Mouse (Mus musculus) heart, postnatal 36 days (tissue): ENCODE results near the gene Zranb3. TPM values are rescaled to one million over a fixed set of nuclear protein-coding genes. Genes with fewer than 3 reads are reported as not detected.
"Not testable (repeated sequence)": the region's sequence is repeated elsewhere in the genome, so short reads cannot be mapped to it uniquely, and the experiment has no call there.

Experiments used
- DNase-seq, 2 experiments: peaks; one replicate each; pipeline ENCODE4 v3.0.0; 2021 to 2022
- intact Hi-C: fragments of 180-260 bp; cut with DNase I; formaldehyde crosslinking; loops from one replicate; pipeline ENCODE4 v1.15.1; 2025
- total RNA-seq, 2 experiments: library from RNA; stranded (reverse); gene quantifications; 2 replicates each; pipeline ENCODE4 v1.2.3; 2021

Zranb3 gene
- total RNA-seq, 2 experiments from 2014 or later = 4.7 to 5.1 TPM

DNA sequence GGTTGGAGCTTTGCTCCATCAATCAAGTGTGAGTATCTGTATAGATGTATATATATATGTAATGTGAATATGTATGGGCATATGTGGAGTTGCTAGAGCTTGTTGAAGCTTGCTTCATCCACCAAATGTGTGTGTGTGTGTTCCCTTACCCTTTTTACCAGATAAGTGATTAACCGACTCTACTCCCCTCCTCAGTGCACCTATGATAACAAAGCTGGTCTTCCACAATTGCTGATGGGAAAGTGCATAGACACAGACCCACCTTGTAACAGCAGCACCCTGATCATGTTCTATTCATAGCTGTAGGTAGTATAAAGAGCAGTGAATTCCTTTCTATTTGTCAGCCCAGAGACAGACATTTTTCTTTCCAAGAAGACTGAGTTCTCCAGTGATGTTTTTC is 40.7 kb downstream of the Zranb3 start:
- intact Hi-C loops = no loop called here

DNA sequence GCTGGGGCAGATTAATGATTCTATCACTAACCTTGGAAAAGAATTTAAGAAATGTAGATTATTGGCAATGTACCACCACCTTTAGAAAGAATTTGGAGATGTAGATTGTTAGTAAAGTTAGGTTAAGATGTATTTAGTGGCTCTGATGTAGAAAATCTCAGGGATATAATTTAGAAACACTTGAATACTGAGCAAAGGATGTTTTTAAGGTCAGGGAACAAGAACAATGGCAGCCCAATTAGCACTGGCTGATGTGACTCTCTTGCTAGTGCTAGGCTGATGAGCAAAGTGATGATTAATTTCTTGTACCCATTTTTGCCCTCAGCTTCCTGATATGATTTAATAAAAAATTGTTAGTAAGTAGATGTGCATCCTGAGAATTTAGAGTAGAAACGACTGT is 41.4 kb downstream of the Zranb3 start:
- DNase-seq = no peak
- intact Hi-C loops = no loop called here

More for the DNA sequence above, 40.7 kb downstream of the Zranb3 start:
- DNase-seq = no peak

DNA sequence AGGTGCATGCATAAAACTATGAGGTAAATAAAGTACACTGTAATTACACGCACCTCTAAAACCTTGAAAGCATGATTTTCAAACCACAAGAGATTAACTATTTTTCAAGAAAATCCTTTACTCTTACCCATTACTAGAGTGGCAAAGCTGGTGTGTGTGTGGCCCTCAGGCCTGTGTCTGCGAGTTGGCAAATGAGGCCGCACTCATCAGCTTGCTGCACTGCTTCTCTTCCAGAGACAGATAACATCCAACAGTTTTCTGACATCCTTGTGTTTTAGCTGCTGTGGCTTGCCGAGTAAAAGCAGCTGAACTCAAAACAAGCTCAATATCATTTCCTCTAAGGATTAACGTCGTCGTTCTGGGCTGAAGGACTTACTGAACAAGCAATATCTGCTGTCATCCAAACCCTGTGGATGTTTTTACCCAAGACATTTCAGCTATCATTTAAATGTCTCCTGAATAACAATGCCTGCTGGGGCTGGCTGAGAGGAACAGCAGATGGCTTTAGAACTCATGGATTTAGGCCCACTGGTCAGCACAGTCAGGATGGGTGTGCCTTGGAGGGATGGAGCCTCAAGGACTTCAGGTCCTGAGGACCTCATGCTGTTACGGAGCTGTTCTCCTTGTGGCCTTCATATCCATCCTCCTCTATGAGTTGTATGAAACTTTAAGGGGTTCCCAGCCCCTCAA is 42.0 kb downstream of the Zranb3 start:
- intact Hi-C loops = no loop called here
- no peak for DNase-seq

DNA sequence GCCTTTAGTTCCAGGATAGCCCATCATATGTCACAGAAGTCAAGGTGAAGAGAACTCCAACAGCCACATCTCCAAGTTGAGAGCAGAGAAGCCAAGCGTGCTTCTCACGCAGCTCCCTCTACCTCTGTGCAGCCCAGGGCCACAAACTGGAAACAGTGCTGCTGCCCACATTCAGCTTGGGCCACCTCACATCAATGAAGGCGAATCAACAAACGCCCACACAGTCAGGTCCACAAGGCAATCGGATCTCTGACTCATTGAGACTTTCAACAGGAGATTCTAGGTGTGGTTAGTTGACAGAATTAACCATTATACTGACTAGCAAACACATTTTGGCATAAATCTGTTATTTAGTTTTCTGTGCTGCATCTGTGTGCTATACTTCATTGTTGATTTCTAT is 44.2 kb downstream of the Zranb3 start:
- DNase-seq = no peak
- intact Hi-C loops = no loop called here

- intact Hi-C loops = no loop called here
- no peak for DNase-seq
Measured at GRCm38 (mm10) chr1:128057269-128057668, 45.6 kb downstream of the Zranb3 start.

GRCm38 (mm10) chr1:128046920-128047319 is 55.9 kb downstream of the Zranb3 start:
- intact Hi-C loops = no loop called here
- no peak for DNase-seq

DNA sequence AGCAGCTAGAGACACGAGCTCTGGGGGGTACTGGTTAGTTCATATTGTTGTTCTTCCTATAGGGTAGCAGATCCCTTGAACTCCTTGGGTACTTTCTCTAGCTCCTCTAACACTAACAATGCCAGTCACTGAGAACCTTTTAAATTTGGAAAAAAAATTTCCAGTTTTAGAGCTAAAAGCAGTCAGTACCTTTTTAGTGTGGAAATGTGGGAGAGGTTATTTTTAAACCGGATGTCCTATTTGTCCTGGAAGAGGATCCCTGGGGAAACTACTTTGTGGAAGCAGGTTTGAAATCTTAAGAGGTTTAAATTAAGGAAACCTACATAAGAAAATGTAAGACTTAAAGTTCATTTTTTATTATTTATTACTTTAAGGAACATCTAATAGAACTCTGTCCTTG is 56.4 kb downstream of the Zranb3 start:
- no peak for DNase-seq
- intact Hi-C loops = no loop called here

DNA sequence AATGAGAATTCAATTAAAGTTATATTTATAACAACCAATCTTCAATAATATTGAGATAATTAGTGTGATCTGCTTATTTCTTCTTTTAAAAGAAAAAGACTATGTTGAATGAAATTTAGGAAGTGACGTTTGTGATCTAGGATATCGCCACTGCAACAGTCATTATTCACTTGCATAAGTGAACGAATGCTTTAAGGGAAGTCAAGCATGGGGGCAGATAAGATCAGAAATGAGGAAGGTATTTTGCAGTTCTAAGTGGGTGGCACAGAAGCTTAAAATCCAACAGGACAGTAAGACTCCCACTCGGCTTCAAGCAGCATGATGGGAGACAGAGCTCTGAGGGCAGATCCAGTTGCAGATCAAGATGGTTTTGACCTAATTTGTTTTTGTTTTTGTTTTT is 58.7 kb downstream of the Zranb3 start:
- intact Hi-C loops = no loop called here
- no peak for DNase-seq

DNA sequence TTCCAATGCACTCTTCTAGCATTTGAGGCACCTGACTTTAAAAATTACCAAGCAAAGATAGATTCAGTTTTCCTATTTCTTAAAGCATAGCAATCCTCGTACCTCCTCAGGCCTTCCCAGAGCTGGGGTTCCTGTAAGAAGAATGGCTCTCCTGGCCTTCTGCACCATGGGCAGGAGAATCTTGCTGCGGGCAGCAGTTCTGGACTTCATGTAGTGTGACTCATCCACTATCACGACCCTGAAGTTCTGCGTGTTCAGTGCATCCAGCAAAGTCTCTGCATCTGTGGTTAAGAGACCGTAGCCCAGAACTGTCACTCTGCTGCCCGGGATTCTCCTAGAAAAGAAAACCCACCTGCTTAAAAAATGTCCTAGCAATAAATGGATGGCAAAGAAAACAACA is 66.6 kb downstream of the Zranb3 start:
- DNase-seq = no peak
- intact Hi-C loops = no loop called here

DNA sequence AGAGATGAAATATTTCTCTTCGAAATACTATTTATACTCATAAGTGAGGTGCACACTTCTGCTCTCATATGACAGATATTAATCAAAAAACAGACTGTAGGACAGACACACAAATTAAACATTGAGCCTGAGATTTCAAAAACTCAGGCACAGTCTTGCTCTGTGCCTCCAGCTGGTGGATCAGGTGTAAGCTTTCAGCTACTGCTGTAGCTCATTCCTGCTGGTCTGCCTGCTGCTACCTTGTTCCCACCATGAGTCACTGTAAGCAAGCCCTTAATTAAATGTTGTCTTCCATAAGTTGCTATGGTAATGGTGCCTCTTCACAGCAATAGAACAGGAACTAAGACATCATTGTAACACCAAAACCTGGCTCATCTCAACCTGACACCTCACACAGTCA is 70.7 kb downstream of the Zranb3 start:
- DNase-seq = no peak
- intact Hi-C loops = no loop called here

DNA sequence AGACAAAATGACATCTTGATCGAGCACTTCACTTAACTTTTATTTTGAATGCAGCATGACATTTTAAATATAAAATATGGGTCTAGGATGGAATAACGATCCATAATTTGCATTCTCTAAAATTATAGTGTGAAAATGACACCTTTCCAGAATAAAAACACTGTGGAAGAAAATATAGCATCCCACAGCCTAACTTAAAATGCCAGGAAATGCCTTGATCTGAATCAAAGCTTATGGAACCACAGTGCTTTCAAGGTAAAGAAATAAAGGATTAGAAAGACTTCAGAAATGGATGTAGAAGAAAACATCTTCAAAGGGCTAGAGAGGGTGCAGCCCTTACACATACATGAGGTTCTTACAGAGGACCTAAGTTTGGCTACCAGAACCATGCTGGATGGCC is 71.3 kb downstream of the Zranb3 start:
- intact Hi-C loops = no loop called here
- DNase-seq = no peak

- no peak for DNase-seq
- intact Hi-C loops = no loop called here
Measured at GRCm38 (mm10) chr1:128024363-128025114, 78.3 kb downstream of the Zranb3 start.

DNA sequence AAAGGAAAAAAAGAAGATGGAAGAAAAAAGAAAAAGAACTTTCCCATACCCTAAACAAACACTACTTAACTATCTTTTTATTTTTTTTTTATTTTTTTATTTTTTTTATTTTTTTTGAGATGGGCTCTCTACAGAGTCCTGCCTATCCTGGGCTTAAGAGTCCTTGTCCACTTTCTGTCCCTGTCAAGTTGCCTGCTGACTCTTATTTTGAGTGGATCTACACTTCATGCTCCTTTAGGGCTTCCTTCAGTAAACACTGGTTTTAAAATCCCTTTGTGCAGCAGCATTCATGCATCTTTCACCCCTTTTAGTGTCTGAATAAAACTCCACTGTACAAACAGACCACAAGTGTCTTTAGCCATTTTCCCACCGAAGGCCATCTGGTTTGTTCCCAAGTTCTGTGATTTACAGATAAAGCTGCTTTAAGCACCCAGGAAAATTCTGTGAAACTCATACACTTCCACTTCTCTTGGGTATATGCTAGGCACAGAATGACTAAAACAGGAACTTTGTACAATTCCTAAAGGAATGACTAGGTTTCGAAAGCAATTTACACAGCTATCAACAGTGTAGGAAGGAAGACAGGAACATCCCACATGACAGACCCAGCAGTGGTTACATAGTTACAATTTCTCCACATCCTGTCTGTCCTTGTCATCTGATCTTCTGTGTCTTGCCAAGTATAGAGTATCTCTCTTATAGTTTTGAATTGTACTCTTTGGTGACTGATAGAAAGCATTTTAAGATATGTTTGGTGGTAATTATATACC is 82.7 kb downstream of the Zranb3 start:
- intact Hi-C loops = no loop called here
- no peak for DNase-seq

- no peak for DNase-seq
- intact Hi-C loops = no loop called here
Measured at GRCm38 (mm10) chr1:128016035-128016492, 86.8 kb downstream of the Zranb3 start.

DNA sequence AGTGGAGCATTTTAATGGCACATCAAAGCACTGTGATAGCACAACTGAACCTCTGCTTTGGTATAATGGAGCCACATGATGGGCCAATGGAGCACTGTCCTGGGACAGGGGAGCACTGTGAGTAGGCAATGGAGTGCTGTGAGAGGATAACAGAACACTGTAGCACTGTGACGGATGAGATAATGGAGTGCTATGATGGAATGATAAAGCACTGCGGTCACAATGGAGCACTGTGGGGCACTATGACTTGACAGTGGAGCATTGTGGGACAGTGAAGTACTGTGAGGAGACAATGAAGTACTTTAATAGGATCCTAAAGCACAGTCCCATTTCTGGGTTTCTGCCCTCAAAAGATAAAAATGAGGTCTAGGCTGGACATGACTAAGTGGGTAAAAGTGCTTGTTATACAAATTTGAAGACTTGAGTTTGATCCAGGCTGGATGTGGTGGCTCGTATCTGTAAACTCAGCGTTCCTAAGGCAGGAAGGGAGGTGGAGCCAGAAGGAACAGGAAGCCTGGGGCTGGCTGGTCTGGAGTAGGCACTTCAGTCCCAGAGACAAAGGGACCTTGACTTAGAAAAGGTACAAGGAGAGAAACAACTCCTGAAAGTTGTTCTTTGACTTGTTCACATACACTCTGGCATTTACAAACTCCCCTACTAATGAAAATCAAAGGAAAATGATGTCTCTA is 89.0 kb downstream of the Zranb3 start:
- no peak for DNase-seq
- intact Hi-C loops = no loop called here

GRCm38 (mm10) chr1:128009751-128010150 is 93.1 kb downstream of the Zranb3 start:
- intact Hi-C loops = no loop called here
- DNase-seq = no peak

DNA sequence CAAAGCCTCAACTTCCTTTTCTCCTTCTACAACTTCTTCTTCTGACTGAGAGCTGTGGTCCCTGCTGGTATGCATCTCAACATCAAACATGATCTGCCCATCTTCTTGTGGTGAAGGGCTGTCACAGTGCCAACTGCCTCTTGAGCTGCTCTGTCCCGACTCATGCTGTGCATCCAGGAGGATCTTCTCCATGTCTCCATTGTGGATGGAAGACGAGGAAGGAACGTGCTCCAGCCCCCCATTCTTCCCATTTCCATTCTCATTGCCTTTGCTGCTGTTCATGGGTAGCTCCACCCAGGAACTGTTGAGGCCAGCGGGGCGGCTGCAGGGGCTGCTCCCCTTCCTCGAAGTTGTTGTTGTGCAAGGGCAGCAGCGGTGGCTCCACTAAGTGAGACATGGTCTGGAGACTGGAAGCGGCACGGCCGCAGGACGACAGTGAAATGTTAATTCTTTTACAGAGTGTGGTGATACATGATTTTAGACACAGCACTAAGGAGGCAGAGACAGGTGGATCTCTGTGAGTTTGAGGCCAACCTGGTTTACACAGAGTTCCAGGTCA is 96.7 kb downstream of the Zranb3 start:
- intact Hi-C loops, DNase-seq: not testable (repeated sequence)

DNA sequence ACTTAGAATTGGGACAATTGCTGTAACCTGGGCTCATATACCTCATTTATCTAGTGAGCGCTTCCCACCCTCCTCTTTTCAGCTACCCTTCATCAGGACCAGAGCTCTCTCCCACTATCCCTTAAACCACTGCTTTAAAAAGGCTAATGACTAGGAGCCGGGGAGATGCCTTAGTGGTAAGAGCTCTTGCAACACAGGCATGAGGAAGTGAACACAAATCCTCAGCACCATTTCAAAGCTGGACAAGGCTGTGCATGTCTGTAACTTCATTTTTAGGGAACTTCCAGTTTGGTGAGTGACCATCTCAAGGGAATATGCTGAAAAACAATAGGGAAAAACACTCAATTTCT is 98.5 kb downstream of the Zranb3 start:
- intact Hi-C loops = no loop called here
- DNase-seq = no peak

DNA sequence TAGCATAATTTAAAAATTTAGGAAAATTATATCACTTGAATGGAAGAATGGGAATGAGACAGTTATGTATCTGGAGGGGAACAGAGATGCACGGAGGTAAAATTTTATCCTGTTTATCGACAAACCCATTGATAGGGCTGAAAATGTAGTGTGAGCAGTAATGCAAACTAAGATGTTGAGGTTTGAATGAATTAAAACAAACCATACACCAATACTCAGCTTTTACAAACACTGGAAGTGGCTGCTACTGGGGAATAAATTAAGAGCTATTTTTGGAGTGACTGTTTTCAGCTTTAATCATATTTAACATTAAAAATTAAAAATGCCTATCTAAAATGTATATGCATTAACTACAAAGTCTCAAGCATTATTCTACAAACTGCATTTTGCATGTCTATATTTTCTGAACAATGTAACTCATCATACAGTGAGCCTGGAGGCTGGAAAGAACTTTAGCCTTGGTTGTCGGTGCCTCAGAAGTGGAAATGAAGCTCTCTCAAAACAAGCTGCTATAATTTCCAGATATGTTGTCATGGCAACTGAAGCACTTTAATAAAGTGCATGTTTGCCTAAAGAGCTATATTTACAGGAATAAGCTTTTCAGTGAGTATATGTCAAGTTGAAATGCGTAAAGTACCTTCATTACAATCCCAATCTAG is 99.0 kb downstream of the Zranb3 start:
- no peak for DNase-seq
- intact Hi-C loops = no loop called here

- DNase-seq = no peak
- intact Hi-C loops = no loop called here
Measured at GRCm38 (mm10) chr1:128002159-128002558, 100.7 kb downstream of the Zranb3 start.
